Mouse (Mus musculus) hindbrain, embryonic 14.5 days (tissue): ENCODE data around the gene Washc3. TPM values are rescaled to one million over a fixed set of nuclear protein-coding genes. Genes with fewer than 3 reads are reported as not detected.

Experiments used
- ATAC-seq: fragments of 200-750 bp; cut with Nextera tagmentation; 2 replicates; pipeline ENCODE4 v1.8.0; 2017; ENCODE audit warnings: moderate number of reproducible peaks, mild to moderate bottlenecking, moderate TSS enrichment, moderate library complexity; ENCODE audit not compliant: low FRiP score
- DNase-seq: peaks from one replicate; pipeline ENCODE4 v3.0.0-alpha.2; 2015; ENCODE audit warnings: low spot score
- H3K27ac ChIP-seq: fragments of 300-500 bp; sonication (generic); 2 replicates; pipeline ENCODE4 v1.5.1; 2014; ENCODE audit warnings: mild to moderate bottlenecking, moderate library complexity
- H3K27me3 ChIP-seq: fragments of 300-500 bp; sonication (generic); 2 replicates; pipeline ENCODE4 v1.6.1; 2014; ENCODE audit warnings: mild to moderate bottlenecking, low read length, mixed read lengths; ENCODE audit not compliant: control insufficient read depth, insufficient read depth
- H3K36me3 ChIP-seq: fragments of 300-500 bp; sonication (generic); replicated peaks from 2 replicates; pipeline ENCODE4 v1.6.1; 2014; ENCODE audit not compliant: control insufficient read depth, insufficient read depth
- H3K4me1 ChIP-seq: fragments of 300-500 bp; sonication (generic); replicated peaks from 2 replicates; pipeline ENCODE4 v1.6.1; 2014; ENCODE audit warnings: antibody characterized with exemption, low read length, mixed read lengths; ENCODE audit not compliant: control insufficient read depth, insufficient read depth
- H3K4me2 ChIP-seq: fragments of 300-500 bp; sonication (generic); replicated peaks from 2 replicates; pipeline ENCODE4 v1.6.1; 2014; ENCODE audit warnings: mild to moderate bottlenecking, moderate library complexity
- H3K4me3 ChIP-seq: fragments of 300-500 bp; sonication (generic); replicated peaks from 2 replicates; pipeline ENCODE4 v1.5.1; 2014; ENCODE audit warnings: mild to moderate bottlenecking, low read length
- H3K9ac ChIP-seq: fragments of 300-500 bp; sonication (generic); 2 replicates; pipeline ENCODE4 v1.6.1; 2014
- H3K9me3 ChIP-seq: fragments of 300-500 bp; sonication (generic); 2 replicates; pipeline ENCODE4 v1.6.1; 2016; ENCODE audit warnings: low read length; ENCODE audit not compliant: control insufficient read depth
- WGBS: fragments of 180-500 bp; shearing (Covaris S2); extraction: QIAGEN DNeasy Blood & Tissue Kit; methylation state at CpG from one replicate; pipeline ENCODE4 v1.1.7; 2014; 5-methylcytosine and 5-hydroxymethylcytosine counted together
- polyA plus RNA-seq: library from polyadenylated mRNA; unstranded; fragments of >200 nt; fragmentation: Nextera tagmentation; extraction: Ambion mirVana; gene quantifications from 2 replicates; pipeline ENCODE4 v1.2.1, GENCODE M21; 2014

Washc3 gene
- polyA plus RNA-seq, 1 experiment from 2014 or later: 46.0 TPM

- Histone ChIP-seq H3K27ac (no peak overlapping the region), H3K9ac (no peak overlapping the region), H3K4me3 (no peak overlapping the region), H3K36me3 (no peaks in the 10 kb centered on the region), H3K9me3 (no peaks in the 10 kb centered on the region), H3K4me2 (no peak overlapping the region), H3K4me1 (peaks cover 6% of the 10 kb centered on the region), H3K27me3 (no peaks in the 10 kb centered on the region)
- DNase-seq (no peak), ATAC-seq (no peak)
- WGBS: 95% methylated on average over 6 of the region's 6 CpGs
Measured at GRCm38 (mm10) chr10:88203236-88203635, 2.3 kb downstream of the Washc3 start.

GRCm38 (mm10) chr10:88212644-88213043 lies 11.8 kb downstream of the Washc3 start:
- no peak for DNase-seq
- no peak overlapping the region for H3K27ac ChIP-seq

GRCm38 (mm10) chr10:88214800-88215514 lies 14.1 kb downstream of the Washc3 start:
- no peak for ATAC-seq
- no peak overlapping the region for H3K9ac ChIP-seq
- WGBS: 95% methylated on average over 20 of the region's 20 CpGs

More at GRCm38 (mm10) chr10:88212644-88213043, 11.8 kb downstream of the Washc3 start:
- H3K9me3 ChIP-seq: no peaks in the 10 kb centered on the region
- no peak overlapping the region for H3K9ac ChIP-seq
- H3K4me2 ChIP-seq: no peak overlapping the region
- no peak overlapping the region for H3K4me3 ChIP-seq
- no peaks in the 10 kb centered on the region for H3K4me1 ChIP-seq
- ATAC-seq: no peak
- no peaks in the 10 kb centered on the region for H3K27me3 ChIP-seq
- 95% methylated on average over 5 of the region's 5 CpGs for WGBS
- peaks cover 20% of the 10 kb centered on the region for H3K36me3 ChIP-seq

GRCm38 (mm10) chr10:88218161-88218560 lies 17.3 kb downstream of the Washc3 start:
- H3K27ac ChIP-seq: no peak overlapping the region
- H3K9me3 ChIP-seq: no peaks in the 10 kb centered on the region
- no peaks in the 10 kb centered on the region for H3K4me1 ChIP-seq
- DNase-seq: no peak
- no peak overlapping the region for H3K4me3 ChIP-seq
- H3K27me3 ChIP-seq: no peaks in the 10 kb centered on the region
- no peak for ATAC-seq
- 93% methylated on average over 3 of the region's 3 CpGs for WGBS
- H3K36me3 ChIP-seq: peaks cover 30% of the 10 kb centered on the region
- H3K4me2 ChIP-seq: no peak overlapping the region
- no peak overlapping the region for H3K9ac ChIP-seq

More at GRCm38 (mm10) chr10:88214800-88215514, 14.1 kb downstream of the Washc3 start:
- Histone ChIP-seq H3K4me1 (no peaks in the 10 kb centered on the region), H3K4me2 (no peak overlapping the region), H3K4me3 (no peak overlapping the region), H3K36me3 (peaks cover 30% of the 10 kb centered on the region), H3K27ac (no peak overlapping the region), H3K9me3 (no peaks in the 10 kb centered on the region), H3K27me3 (no peaks in the 10 kb centered on the region)
- no peak for DNase-seq

- no peak overlapping the region for H3K4me3 ChIP-seq
- H3K9ac ChIP-seq: no peak overlapping the region
- ATAC-seq (no peak), DNase-seq (no peak)
- H3K4me2 ChIP-seq: no peak overlapping the region
- H3K27ac ChIP-seq: no peak overlapping the region
- WGBS: 91% methylated on average over 5 of the region's 5 CpGs
- peaks cover 17% of the 10 kb centered on the region for H3K36me3 ChIP-seq
- no peaks in the 10 kb centered on the region for H3K9me3 ChIP-seq
- H3K27me3 ChIP-seq: no peaks in the 10 kb centered on the region
- H3K4me1 ChIP-seq: no peaks in the 10 kb centered on the region
Measured at GRCm38 (mm10) chr10:88221718-88222117, 20.8 kb downstream of the Washc3 start.

- Histone ChIP-seq H3K4me3 (no peak overlapping the region), H3K4me2 (no peak overlapping the region), H3K36me3 (no peaks in the 10 kb centered on the region; the same call in none of the 2 replicates), H3K4me1 (no peaks in the 10 kb centered on the region), H3K27me3 (no peaks in the 10 kb centered on the region), H3K9ac (no peak overlapping the region), H3K27ac (no peak overlapping the region), H3K9me3 (no peaks in the 10 kb centered on the region)
- DNase-seq (no peak), ATAC-seq (no peak)
- 93% methylated on average over 5 of the region's 5 CpGs for WGBS
Measured at GRCm38 (mm10) chr10:88225421-88225820, 24.5 kb downstream of the Washc3 start.

- ATAC-seq (no peak), DNase-seq (no peak)
- 98% methylated on average over 2 of the region's 2 CpGs for WGBS
- Histone ChIP-seq H3K9me3 (no peaks in the 10 kb centered on the region), H3K4me1 (no peaks in the 10 kb centered on the region), H3K4me3 (no peak overlapping the region), H3K9ac (no peak overlapping the region), H3K36me3 (no peaks in the 10 kb centered on the region; the same call in 1 of the 2 replicates), H3K27ac (no peak overlapping the region), H3K27me3 (no peaks in the 10 kb centered on the region), H3K4me2 (no peak overlapping the region)
Measured at GRCm38 (mm10) chr10:88227962-88228361, 27.1 kb downstream of the Washc3 start.

- Histone ChIP-seq H3K27ac (no peak overlapping the region), H3K27me3 (no peaks in the 10 kb centered on the region), H3K9me3 (no peaks in the 10 kb centered on the region), H3K4me3 (no peak overlapping the region), H3K4me1 (no peaks in the 10 kb centered on the region), H3K9ac (no peak overlapping the region), H3K4me2 (no peak overlapping the region), H3K36me3 (peaks cover 3% of the 10 kb centered on the region; the same call in 1 of the 2 replicates)
- no peak for ATAC-seq
- WGBS: 90% methylated on average over 8 of the region's 8 CpGs
- DNase-seq: no peak
Measured at GRCm38 (mm10) chr10:88228521-88229017, 27.7 kb downstream of the Washc3 start.

GRCm38 (mm10) chr10:88231671-88232070 lies 30.8 kb downstream of the Washc3 start:
- DNase-seq: no peak
- peaks cover 11% of the 10 kb centered on the region for H3K36me3 ChIP-seq
- H3K4me2 ChIP-seq: no peak overlapping the region
- 88% methylated on average over 8 of the region's 8 CpGs for WGBS
- H3K9me3 ChIP-seq: no peaks in the 10 kb centered on the region
- no peak overlapping the region for H3K9ac ChIP-seq
- ATAC-seq: no peak
- H3K4me1 ChIP-seq: no peaks in the 10 kb centered on the region
- no peaks in the 10 kb centered on the region for H3K27me3 ChIP-seq
- no peak overlapping the region for H3K4me3 ChIP-seq
- no peak overlapping the region for H3K27ac ChIP-seq
